Mouse (Mus musculus) MEL (cell line): Measurements from ENCODE around the gene Ttc30a1. TPM values are rescaled to one million over a fixed set of nuclear protein-coding genes. Genes with fewer than 3 reads are reported as not detected.

Source experiments
- polyA plus RNA-seq, 2 experiments: library from polyadenylated mRNA; stranded (reverse) in 1 of 2; unstranded in 1 of 2; fragments of >175 nt in 1 of 2; fragments of >200 nt in 1 of 2; gene quantifications; 2 replicates each; pipeline versions ENCODE4 v1.2.1 to v1.2.4; 2012; ENCODE audit warnings: low replicate concordance in 2 of 2, low read depth in 1 of 2; ENCODE audit not compliant: insufficient read length in 2 of 2, insufficient read depth in 1 of 2, missing spikeins in 1 of 2
- total RNA-seq: library from RNA; depleted of rRNA; stranded (reverse); fragments of 300-350 nt; gene quantifications from 2 replicates; pipeline ENCODE4 v1.2.3, GENCODE M21; 2012; rRNA removed

Ttc30a1 gene
- total and polyA plus RNA-seq, 3 experiments, result not detected

Other genes with a start within 250 kb of the Ttc30a1 start
- gene Agps, start 149.8 kb downstream of the Ttc30a1 start, total RNA-seq, result 47.8 and 49.0 TPM in 2 replicates
- 10 to 100 TPM in 1 of 2 experiments, not detected in 1; 32.3 TPM for gene Agps, start 149.8 kb downstream of the Ttc30a1 start, polyA plus RNA-seq
- gene Ttc30b, start 43.4 kb downstream of the Ttc30a1 start, total RNA-seq, result not detected in 2 replicates
- not detected for gene Ttc30b, start 43.4 kb downstream of the Ttc30a1 start, polyA plus RNA-seq
- gene Ttc30a2, start 3.8 kb downstream of the Ttc30a1 start, total RNA-seq, result not detected in 2 replicates
- gene Ttc30a2, start 3.8 kb downstream of the Ttc30a1 start, polyA plus RNA-seq, result not detected